Mouse (Mus musculus) limb, embryonic 14.5 days (tissue): ENCODE results near the gene H2-Ob. TPM values are rescaled to one million over a fixed set of nuclear protein-coding genes. Genes with fewer than 3 reads are reported as not detected.

Experiments
- ATAC-seq: fragments of 200-750 bp; cut with Nextera tagmentation; 2 replicates; pipeline ENCODE4 v1.8.0; 2017; ENCODE audit warnings: low read depth, moderate number of reproducible peaks, moderate TSS enrichment; ENCODE audit not compliant: low FRiP score
- DNase-seq: peaks from one replicate; pipeline ENCODE4 v3.0.0-alpha.2; 2015; ENCODE audit warnings: low spot score
- H3K27ac ChIP-seq: fragments of 300-500 bp; sonication (generic); replicated peaks from 2 replicates; pipeline ENCODE4 v1.5.1; 2014; ENCODE audit warnings: low read depth, mild to moderate bottlenecking, low read length, moderate library complexity, mixed read lengths
- H3K27me3 ChIP-seq: fragments of 300-500 bp; sonication (generic); 2 replicates; pipeline ENCODE4 v1.6.1; 2014; ENCODE audit warnings: low read length, mixed read lengths; ENCODE audit not compliant: control insufficient read depth, insufficient read depth
- H3K36me3 ChIP-seq: fragments of 300-500 bp; sonication (generic); 2 replicates; pipeline ENCODE4 v1.6.1; 2014; ENCODE audit warnings: mild to moderate bottlenecking, low read length, moderate library complexity, mixed read lengths; ENCODE audit not compliant: control insufficient read depth, insufficient read depth
- H3K4me1 ChIP-seq: fragments of 300-500 bp; sonication (generic); 2 replicates; pipeline ENCODE4 v1.6.1; 2014; ENCODE audit warnings: antibody characterized with exemption, low read length, mixed read lengths; ENCODE audit not compliant: control insufficient read depth, insufficient read depth
- H3K4me2 ChIP-seq: fragments of 300-500 bp; sonication (generic); replicated peaks from 2 replicates; pipeline ENCODE4 v1.6.1; 2014; ENCODE audit warnings: low read depth, mild to moderate bottlenecking, low read length, moderate library complexity; ENCODE audit not compliant: severe bottlenecking
- H3K4me3 ChIP-seq: fragments of 300-500 bp; sonication (generic); replicated peaks from 2 replicates; pipeline ENCODE4 v1.5.1; 2014; ENCODE audit warnings: low read length
- H3K9ac ChIP-seq: fragments of 300-500 bp; sonication (generic); 2 replicates; pipeline ENCODE4 v1.6.1; 2014; ENCODE audit warnings: mild to moderate bottlenecking, low read depth, low read length, moderate library complexity; ENCODE audit not compliant: severe bottlenecking
- H3K9me3 ChIP-seq: fragments of 300-500 bp; sonication (generic); 2 replicates; pipeline ENCODE4 v1.6.1; 2016; ENCODE audit warnings: low read length; ENCODE audit not compliant: control insufficient read depth
- POLR2A ChIP-seq: fragments of 200-500 bp; IDR thresholded peaks from 2 replicates; pipeline ENCODE4 v1.8.0; 2012; ENCODE audit warnings: inconsistent platforms, mild to moderate bottlenecking, moderate library complexity, borderline replicate concordance; ENCODE audit not compliant: insufficient read depth, insufficient read length; ENCODE audit errors: extremely low read depth
- WGBS: fragments of 180-500 bp; shearing (Covaris S2); extraction: QIAGEN DNeasy Blood & Tissue Kit; methylation state at CpG from one replicate; pipeline ENCODE4 v1.1.7; 2014; 5-methylcytosine and 5-hydroxymethylcytosine counted together
- polyA plus RNA-seq, 2 experiments: library from polyadenylated mRNA; depleted of rRNA in 1 of 2; stranded (reverse) in 1 of 2; unstranded in 1 of 2; fragments of >200 nt; fragmentation: Nextera tagmentation in 1 of 2; extraction: Ambion mirVana in 1 of 2; gene quantifications; 2 replicates each; pipeline versions ENCODE4 v1.2.1 to v1.2.3; 2012 to 2014

The H2-Ob gene
- polyA plus RNA-seq, 2 experiments = 0.06 TPM; not detected in 1

- no peak for ATAC-seq
- WGBS = 74% methylated on average over 5 of the region's 5 CpGs
- Histone ChIP-seq H3K4me1 (no peaks in the 10 kb centered on the region), H3K9me3 (peaks cover 1% of the 10 kb centered on the region; the same call in 1 of the 2 replicates), H3K9ac (no peak overlapping the region), H3K4me2 (no peak overlapping the region), H3K36me3 (no peaks in the 10 kb centered on the region), H3K4me3 (no peak overlapping the region), H3K27ac (no peak overlapping the region), H3K27me3 (no peaks in the 10 kb centered on the region)
- no peak for TF ChIP-seq POLR2A
- DNase-seq = no peak
Observed at GRCm38 (mm10) chr17:34236691-34237090, 2.0 kb upstream of the H2-Ob start.

GRCm38 (mm10) chr17:34237741-34238140, 962 bp upstream of the H2-Ob start:
- Histone ChIP-seq H3K4me1 (no peaks in the 10 kb centered on the region), H3K27me3 (no peaks in the 10 kb centered on the region), H3K9me3 (peaks cover 4% of the 10 kb centered on the region; the same call in 1 of the 2 replicates), H3K9ac (no peak overlapping the region), H3K4me2 (no peak overlapping the region), H3K4me3 (no peak overlapping the region), H3K27ac (no peak overlapping the region), H3K36me3 (no peaks in the 10 kb centered on the region)
- DNase-seq (no peak), ATAC-seq (no peak)
- TF ChIP-seq POLR2A = no peak
- 89% methylated on average over 3 of the region's 3 CpGs for WGBS

GRCm38 (mm10) chr17:34239601-34240041, 918 bp downstream of the H2-Ob start:
- H3K27ac ChIP-seq = no peak overlapping the region
- no peak for DNase-seq
- H3K9ac ChIP-seq = no peak overlapping the region
- TF ChIP-seq POLR2A = no peak
- H3K4me3 ChIP-seq = no peak overlapping the region
- peaks cover 4% of the 10 kb centered on the region; the same call in 1 of the 2 replicates for H3K9me3 ChIP-seq
- no peaks in the 10 kb centered on the region for H3K27me3 ChIP-seq
- 67% methylated on average over 10 of the region's 10 CpGs for WGBS
- no peaks in the 10 kb centered on the region for H3K36me3 ChIP-seq
- no peak overlapping the region for H3K4me2 ChIP-seq
- no peak for ATAC-seq
- no peaks in the 10 kb centered on the region for H3K4me1 ChIP-seq

- no peak for TF ChIP-seq POLR2A
- H3K36me3 ChIP-seq = no peaks in the 10 kb centered on the region
- WGBS = 58% methylated on average over 3 of the region's 3 CpGs
- H3K27me3 ChIP-seq = no peaks in the 10 kb centered on the region
- H3K4me2 ChIP-seq = no peak overlapping the region
- no peak for ATAC-seq
- H3K9me3 ChIP-seq = peaks cover 4% of the 10 kb centered on the region; the same call in 1 of the 2 replicates
- H3K4me3 ChIP-seq = no peak overlapping the region
- no peak overlapping the region for H3K9ac ChIP-seq
- no peak overlapping the region for H3K27ac ChIP-seq
- no peak for DNase-seq
- no peaks in the 10 kb centered on the region for H3K4me1 ChIP-seq
Observed at GRCm38 (mm10) chr17:34240366-34240765, 1.7 kb downstream of the H2-Ob start.

- H3K4me1 ChIP-seq = no peaks in the 10 kb centered on the region
- peaks cover 4% of the 10 kb centered on the region; the same call in 1 of the 2 replicates for H3K9me3 ChIP-seq
- H3K27ac ChIP-seq = no peak overlapping the region
- no peak overlapping the region for H3K4me3 ChIP-seq
- no peak overlapping the region for H3K9ac ChIP-seq
- DNase-seq (no peak), ATAC-seq (no peak)
- H3K36me3 ChIP-seq = no peaks in the 10 kb centered on the region
- no peak overlapping the region for H3K4me2 ChIP-seq
- no peak for TF ChIP-seq POLR2A
- 75% methylated on average over 6 of the region's 6 CpGs for WGBS
- H3K27me3 ChIP-seq = no peaks in the 10 kb centered on the region
Observed at GRCm38 (mm10) chr17:34240916-34241315, 2.2 kb downstream of the H2-Ob start.

- ATAC-seq (no peak), DNase-seq (no peak)
- no peak overlapping the region for H3K4me3 ChIP-seq
- no peaks in the 10 kb centered on the region for H3K36me3 ChIP-seq
- no peak overlapping the region for H3K4me2 ChIP-seq
- H3K9ac ChIP-seq = no peak overlapping the region
- peaks cover 4% of the 10 kb centered on the region; the same call in 1 of the 2 replicates for H3K9me3 ChIP-seq
- H3K4me1 ChIP-seq = no peaks in the 10 kb centered on the region
- H3K27ac ChIP-seq = no peak overlapping the region
- H3K27me3 ChIP-seq = no peaks in the 10 kb centered on the region
- TF ChIP-seq POLR2A = no peak
- WGBS = 71% methylated on average over 4 of the region's 4 CpGs
Observed at GRCm38 (mm10) chr17:34244656-34245055, 6.0 kb downstream of the H2-Ob start.
